Mouse (Mus musculus) liver, adult (tissue): Measurements from ENCODE around the gene Dst.

ENCODE experiments used
- GATA4 ChIP-seq: IDR thresholded peaks from 2 replicates; pipeline ENCODE4 v1.6.1; 2014; ENCODE audit warnings: mild to moderate bottlenecking, low read length; ENCODE audit not compliant: insufficient replicate concordance

Dst gene

GRCm38 (mm10) chr1:33908191-33908962, at the start of gene Dst:
Gene Dst, plus strand, starts transcription at chr1:33908225.
- no peak for TF ChIP-seq GATA4

- no peak for TF ChIP-seq GATA4
Observed at GRCm38 (mm10) chr1:33869031-33869430, 39.0 kb upstream of the Dst start.

- TF ChIP-seq GATA4 = no peak
Observed at GRCm38 (mm10) chr1:33869437-33869836, 38.6 kb upstream of the Dst start.

GRCm38 (mm10) chr1:33873561-33873960, 34.5 kb upstream of the Dst start:
- TF ChIP-seq GATA4 = no peak

- TF ChIP-seq GATA4 = no peak
Observed at GRCm38 (mm10) chr1:33875691-33876090, 32.3 kb upstream of the Dst start.

GRCm38 (mm10) chr1:33876416-33876815, 31.6 kb upstream of the Dst start:
- TF ChIP-seq GATA4 = no peak

GRCm38 (mm10) chr1:33878170-33878569, 29.9 kb upstream of the Dst start:
- no peak for TF ChIP-seq GATA4

- TF ChIP-seq GATA4 = no peak
Observed at GRCm38 (mm10) chr1:33883102-33883839, 24.8 kb upstream of the Dst start.

- TF ChIP-seq GATA4 = no peak
Observed at GRCm38 (mm10) chr1:33892784-33893183, 15.2 kb upstream of the Dst start.

GRCm38 (mm10) chr1:33896116-33896515, 11.9 kb upstream of the Dst start:
- no peak for TF ChIP-seq GATA4

GRCm38 (mm10) chr1:33896666-33897065, 11.4 kb upstream of the Dst start:
- no peak for TF ChIP-seq GATA4

GRCm38 (mm10) chr1:33897426-33897825, 10.6 kb upstream of the Dst start:
- TF ChIP-seq GATA4 = no peak

- no peak for TF ChIP-seq GATA4
Observed at GRCm38 (mm10) chr1:33898373-33898772, 9.7 kb upstream of the Dst start.

- no peak for TF ChIP-seq GATA4
Observed at GRCm38 (mm10) chr1:33900175-33900574, 7.8 kb upstream of the Dst start.

GRCm38 (mm10) chr1:33903587-33903986, 4.4 kb upstream of the Dst start:
- no peak for TF ChIP-seq GATA4

- TF ChIP-seq GATA4 = no peak
Observed at GRCm38 (mm10) chr1:33906216-33906615, 1.8 kb upstream of the Dst start.

GRCm38 (mm10) chr1:33906927-33907326, 1.1 kb upstream of the Dst start:
- TF ChIP-seq GATA4 = no peak
